Mouse (Mus musculus) testis, adult 2 months (tissue): ENCODE measurements around the gene Mad1l1. TPM values are rescaled to one million over a fixed set of nuclear protein-coding genes. Genes with fewer than 3 reads are reported as not detected.
A peak's percentile ranks its signal among the peaks of the same experiment; 100 is the strongest.

ENCODE experiments used
- H3K27ac ChIP-seq: fragments of 200-500 bp; 2 replicates; pipeline ENCODE4 v1.5.1; 2012; ENCODE audit warnings: low read depth, low read length; ENCODE audit not compliant: control insufficient read depth, insufficient read depth
- H3K27me3 ChIP-seq: fragments of 200-500 bp; 2 replicates; pipeline ENCODE4 v1.6.1; 2012; ENCODE audit warnings: mild to moderate bottlenecking, low read length, moderate library complexity; ENCODE audit not compliant: control insufficient read depth, insufficient read depth
- H3K36me3 ChIP-seq: fragments of 200-500 bp; 2 replicates; pipeline ENCODE4 v1.6.1; 2012; ENCODE audit warnings: mild to moderate bottlenecking, low read length; ENCODE audit not compliant: control insufficient read depth, insufficient read depth
- H3K4me1 ChIP-seq: fragments of 200-500 bp; 2 replicates; pipeline ENCODE4 v1.6.1; 2012; ENCODE audit warnings: low read length; ENCODE audit not compliant: control insufficient read depth, insufficient read depth
- H3K4me3 ChIP-seq: fragments of 200-500 bp; 2 replicates; pipeline ENCODE4 v1.5.1; 2012; ENCODE audit warnings: low read depth, mild to moderate bottlenecking, low read length, moderate library complexity, mixed read lengths; ENCODE audit not compliant: control insufficient read depth
- CTCF ChIP-seq: fragments of 200-500 bp; IDR thresholded peaks from 2 replicates; pipeline ENCODE4 v1.5.1; 2012; ENCODE audit warnings: low read depth, mild to moderate bottlenecking, inconsistent platforms, low read length, moderate library complexity; ENCODE audit not compliant: control insufficient read depth, insufficient read depth, insufficient replicate concordance
- POLR2A ChIP-seq: fragments of 200-500 bp; IDR thresholded peaks from 2 replicates; pipeline ENCODE4 v1.6.1; 2012; ENCODE audit warnings: low read depth, mild to moderate bottlenecking, inconsistent platforms, low read length, moderate library complexity; ENCODE audit not compliant: control insufficient read depth
- polyA plus RNA-seq: library from polyadenylated mRNA; depleted of rRNA; stranded (reverse); fragments of >200 nt; gene quantifications from 2 replicates; pipeline ENCODE4 v1.2.3, GENCODE M21; 2012

Gene Mad1l1
- polyA plus RNA-seq, 1 experiment, result 16.7 TPM

DNA sequence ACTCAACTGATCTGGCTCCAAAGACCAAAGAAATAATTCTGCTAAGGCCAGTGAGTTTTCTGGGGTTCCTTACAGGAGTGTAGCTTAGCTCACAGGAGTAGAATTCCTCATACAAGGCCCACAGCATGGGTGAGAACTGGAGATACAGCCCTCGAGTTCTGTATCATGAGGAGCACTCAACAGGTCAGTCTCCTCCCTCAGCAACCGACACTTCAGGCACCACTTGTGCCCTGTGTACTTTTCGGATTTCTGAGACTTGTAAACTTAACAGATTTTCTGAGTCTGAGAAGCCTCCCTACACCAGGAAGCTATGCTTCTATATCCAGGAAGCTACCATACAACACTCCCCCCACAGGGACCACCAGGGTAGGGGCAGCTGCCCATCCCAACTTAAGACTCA lies 18.5 kb upstream of the Mad1l1 start:
- H3K4me3 ChIP-seq, result no peak overlapping the region
- no peak overlapping the region for H3K27ac ChIP-seq
- H3K27me3 ChIP-seq, result no peaks in the 10 kb centered on the region
- no peaks in the 10 kb centered on the region for H3K4me1 ChIP-seq
- TF ChIP-seq POLR2A, result no peak
- TF ChIP-seq CTCF, result no peak
- H3K36me3 ChIP-seq, result no peaks in the 10 kb centered on the region

GRCm38 (mm10) chr5:140338779-140339178 lies 17.4 kb upstream of the Mad1l1 start:
- Histone ChIP-seq H3K27ac (no peak overlapping the region), H3K36me3 (no peaks in the 10 kb centered on the region), H3K4me1 (no peaks in the 10 kb centered on the region), H3K4me3 (no peak overlapping the region), H3K27me3 (no peaks in the 10 kb centered on the region)
- TF ChIP-seq CTCF, result peak; percentile 67; the same call in 1 of the 2 replicates
- TF ChIP-seq POLR2A, result no peak

DNA sequence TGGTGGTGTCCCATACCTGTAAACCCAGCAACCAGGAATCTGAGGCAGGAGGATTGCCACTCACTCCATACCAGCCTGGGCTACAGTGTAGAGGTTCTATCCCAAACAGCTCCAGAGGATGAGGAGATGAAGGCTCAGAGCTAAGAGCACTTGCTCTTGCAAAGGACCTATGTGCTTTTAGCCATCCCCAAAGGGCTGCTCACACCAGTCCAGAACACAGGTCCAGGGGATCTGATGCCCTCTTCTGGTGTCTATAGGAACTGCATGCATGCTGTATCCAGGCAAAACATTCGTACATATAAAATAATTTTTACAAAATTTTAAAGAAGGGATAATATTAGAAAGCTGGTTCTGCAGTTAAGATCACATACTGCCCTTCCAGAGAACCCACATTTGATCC lies 15.3 kb upstream of the Mad1l1 start:
- TF ChIP-seq CTCF (peak; percentile 57; the same call in 1 of the 2 replicates), POLR2A (no peak)
- Histone ChIP-seq H3K36me3 (no peaks in the 10 kb centered on the region), H3K27me3 (no peaks in the 10 kb centered on the region), H3K27ac (no peak overlapping the region), H3K4me3 (no peak overlapping the region), H3K4me1 (no peaks in the 10 kb centered on the region; the same call in 1 of the 2 replicates)

GRCm38 (mm10) chr5:140333631-140334030 lies 12.3 kb upstream of the Mad1l1 start:
- TF ChIP-seq POLR2A (no peak), CTCF (no peak)
- H3K27me3 ChIP-seq, result no peaks in the 10 kb centered on the region
- no peak overlapping the region for H3K27ac ChIP-seq
- H3K36me3 ChIP-seq, result no peaks in the 10 kb centered on the region
- peaks cover 9% of the 10 kb centered on the region for H3K4me1 ChIP-seq
- no peak overlapping the region for H3K4me3 ChIP-seq

GRCm38 (mm10) chr5:140332519-140332918 lies 11.2 kb upstream of the Mad1l1 start:
- Histone ChIP-seq H3K27ac (no peak overlapping the region), H3K36me3 (no peaks in the 10 kb centered on the region), H3K4me3 (no peak overlapping the region), H3K4me1 (peaks cover 12% of the 10 kb centered on the region), H3K27me3 (no peaks in the 10 kb centered on the region)
- no peak for TF ChIP-seq CTCF
- TF ChIP-seq POLR2A, result no peak

- H3K4me3 ChIP-seq, result peak within 1 kb of the TSS; percentile 91
- H3K4me1 ChIP-seq, result peaks cover 12% of the 10 kb centered on the region
- TF ChIP-seq CTCF (peak; percentile 94), POLR2A (peak; percentile 67; the same call in 1 of the 2 replicates)
- 0 out of 2 replicates have a peak within 1 kb of the TSS, but pooled peaks have one; percentile 8 for H3K27ac ChIP-seq
- no peaks in the 10 kb centered on the region for H3K36me3 ChIP-seq
- H3K27me3 ChIP-seq, result no peaks in the 10 kb centered on the region
Measured at GRCm38 (mm10) chr5:140331615-140332512, 10.5 kb upstream of the Mad1l1 start, which contains the start of gene Mrm2. Gene Mrm2, minus strand, starts transcription at chr5:140331898.

DNA sequence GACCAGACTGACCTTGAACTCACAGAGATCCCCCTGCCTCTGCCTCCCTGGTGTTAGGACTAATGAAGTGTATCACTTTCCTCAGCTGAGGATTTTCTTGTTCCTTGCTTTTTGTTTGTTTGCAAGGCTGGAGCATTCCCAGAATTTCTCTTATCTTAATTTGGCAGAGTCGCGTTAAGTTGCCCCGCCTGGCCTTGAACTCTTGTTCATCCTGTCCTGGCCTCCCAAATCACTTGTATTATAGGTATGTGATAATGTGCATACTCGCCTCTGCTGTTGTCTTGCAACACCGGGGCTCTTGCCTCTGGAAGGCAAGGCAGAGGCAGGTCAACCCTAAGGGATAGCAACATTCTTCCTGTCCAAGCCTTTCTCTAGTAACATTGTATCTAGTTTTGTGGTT lies 2.7 kb upstream of the Mad1l1 start:
- TF ChIP-seq CTCF, result no peak
- Histone ChIP-seq H3K36me3 (no peaks in the 10 kb centered on the region), H3K4me3 (no peak overlapping the region), H3K4me1 (peaks cover 8% of the 10 kb centered on the region), H3K27ac (no peak overlapping the region), H3K27me3 (no peaks in the 10 kb centered on the region)
